Mouse (Mus musculus) forebrain, embryonic 11.5 days (tissue): ENCODE data around the gene Morn1. TPM values are rescaled to one million over a fixed set of nuclear protein-coding genes. Genes with fewer than 3 reads are reported as not detected.

ENCODE experiments used
- ATAC-seq: fragments of 200-750 bp; cut with Nextera tagmentation; replicated peaks from 2 replicates; pipeline ENCODE4 v1.8.0; 2017; ENCODE audit warnings: moderate TSS enrichment; ENCODE audit not compliant: low FRiP score
- DNase-seq: peaks from one replicate; pipeline ENCODE4 v3.0.0-alpha.2; 2017; ENCODE audit warnings: low spot score
- H3K27ac ChIP-seq: fragments of 300-500 bp; sonication (generic); 2 replicates; pipeline ENCODE4 v1.5.1; 2014; ENCODE audit warnings: low read depth, low read length
- H3K27me3 ChIP-seq: fragments of 300-500 bp; sonication (generic); 2 replicates; pipeline ENCODE4 v1.6.1; 2014; ENCODE audit warnings: mild to moderate bottlenecking, low read length, mixed read lengths; ENCODE audit not compliant: control insufficient read depth, insufficient read depth
- H3K36me3 ChIP-seq: fragments of 300-500 bp; sonication (generic); 2 replicates; pipeline ENCODE4 v1.6.1; 2014; ENCODE audit warnings: mild to moderate bottlenecking, low read length, moderate library complexity, mixed read lengths; ENCODE audit not compliant: control insufficient read depth, insufficient read depth
- H3K4me1 ChIP-seq: fragments of 300-500 bp; sonication (generic); replicated peaks from 2 replicates; pipeline ENCODE4 v1.6.1; 2014; ENCODE audit warnings: low read length, mixed read lengths; ENCODE audit not compliant: control insufficient read depth, insufficient read depth
- H3K4me2 ChIP-seq: fragments of 300-500 bp; sonication (generic); 2 replicates; pipeline ENCODE4 v1.6.1; 2014; ENCODE audit warnings: low read depth, mild to moderate bottlenecking, low read length, moderate library complexity, mixed read lengths; ENCODE audit not compliant: severe bottlenecking
- H3K4me3 ChIP-seq: fragments of 300-500 bp; sonication (generic); 2 replicates; pipeline ENCODE4 v1.5.1; 2014; ENCODE audit warnings: low read depth, low read length
- H3K9ac ChIP-seq: fragments of 300-500 bp; sonication (generic); 2 replicates; pipeline ENCODE4 v1.6.1; 2014; ENCODE audit warnings: low read length
- H3K9me3 ChIP-seq: fragments of 300-500 bp; sonication (generic); 2 replicates; pipeline ENCODE4 v1.6.1; 2016; ENCODE audit warnings: low read length, mixed read lengths; ENCODE audit not compliant: control insufficient read depth
- WGBS: fragments of 180-500 bp; shearing (Covaris S2); extraction: QIAGEN DNeasy Blood & Tissue Kit; methylation state at CpG from one replicate; pipeline ENCODE4 v1.1.7; 2014; 5-methylcytosine and 5-hydroxymethylcytosine counted together
- polyA plus RNA-seq: library from polyadenylated mRNA; unstranded; fragments of >200 nt; fragmentation: Nextera tagmentation; extraction: Ambion mirVana; gene quantifications from 2 replicates; pipeline ENCODE4 v1.2.1, GENCODE M21; 2014

Morn1 gene
- polyA plus RNA-seq, 1 experiment from 2014 or later, result 4.8 TPM

DNA sequence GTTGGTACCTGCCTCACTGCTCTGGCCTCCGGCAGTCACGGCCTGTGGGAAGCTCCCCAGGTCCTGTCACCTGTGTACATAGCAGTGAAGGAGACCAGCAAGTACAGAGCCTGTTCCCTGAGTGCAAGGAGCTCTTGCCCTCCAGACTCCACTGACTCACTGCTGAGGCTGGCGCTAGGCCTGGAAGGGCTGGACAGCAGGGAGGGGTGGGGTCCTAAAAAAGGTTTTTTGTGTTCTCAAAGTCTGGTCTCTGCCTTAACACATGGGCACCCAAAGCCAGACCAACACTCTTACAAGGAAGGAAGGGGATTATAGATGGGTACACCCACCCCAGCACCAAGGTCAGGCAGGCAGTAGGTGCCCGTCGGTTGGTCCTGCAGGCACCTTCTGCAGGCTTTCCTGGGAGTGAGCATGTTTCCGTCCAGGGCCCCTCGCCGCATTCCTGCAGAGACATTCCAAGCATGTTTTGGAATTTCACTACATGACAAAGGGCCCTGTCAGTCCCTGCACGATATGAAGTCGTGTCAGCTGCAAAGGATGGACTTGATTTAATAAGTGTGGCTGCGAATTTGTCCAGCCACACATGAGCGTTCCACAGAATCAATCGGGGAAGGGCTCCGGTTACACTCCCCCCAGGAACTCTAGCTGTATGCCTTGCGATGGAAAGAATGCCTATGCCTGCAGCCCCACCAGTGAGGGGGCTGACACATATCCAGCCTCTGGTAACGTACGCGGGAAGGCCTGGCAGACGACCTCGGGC, 47.5 kb downstream of the Morn1 start:
- Histone ChIP-seq H3K4me3 (no peak overlapping the region), H3K9me3 (no peaks in the 10 kb centered on the region), H3K9ac (no peak overlapping the region), H3K4me2 (no peak overlapping the region), H3K36me3 (no peaks in the 10 kb centered on the region), H3K27me3 (no peaks in the 10 kb centered on the region), H3K4me1 (peaks cover 12% of the 10 kb centered on the region; the same call in 1 of the 2 replicates), H3K27ac (peak overlapping the region; percentile 18; the same call in 1 of the 2 replicates)
- WGBS, result 54% methylated on average over 20 of the region's 20 CpGs
- ATAC-seq (no peak), DNase-seq (peak; percentile 61)

DNA sequence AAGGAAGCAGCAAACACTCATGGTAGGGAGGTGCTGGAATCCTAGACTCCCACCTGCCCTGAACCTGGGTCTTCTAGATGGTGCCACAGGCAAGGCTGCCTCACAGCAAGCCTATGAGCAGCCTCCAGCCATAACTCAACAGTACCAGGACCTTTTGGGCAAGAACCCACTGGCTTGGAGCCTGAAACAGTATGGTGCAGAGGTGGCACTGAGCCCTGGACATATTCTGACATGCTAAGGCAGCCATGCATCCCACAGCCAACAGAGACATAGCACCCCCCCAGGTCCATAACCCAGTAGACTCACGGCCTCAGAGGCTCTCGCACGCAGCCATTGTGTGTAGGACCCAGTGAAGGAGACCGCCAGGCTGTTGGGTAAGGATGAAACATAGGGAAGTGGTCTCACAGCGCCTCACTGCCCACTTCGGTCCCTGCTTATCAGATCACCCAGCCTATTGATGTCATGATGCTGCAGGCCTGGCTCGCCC, 48.4 kb downstream of the Morn1 start:
- no peak overlapping the region for H3K4me2 ChIP-seq
- peaks cover 12% of the 10 kb centered on the region; the same call in 1 of the 2 replicates for H3K4me1 ChIP-seq
- H3K27me3 ChIP-seq, result no peaks in the 10 kb centered on the region
- no peaks in the 10 kb centered on the region for H3K36me3 ChIP-seq
- H3K4me3 ChIP-seq, result no peak overlapping the region
- H3K9me3 ChIP-seq, result no peaks in the 10 kb centered on the region
- DNase-seq, result no peak
- WGBS, result 86% methylated on average over 7 of the region's 7 CpGs
- ATAC-seq, result no peak
- H3K9ac ChIP-seq, result no peak overlapping the region
- no peak overlapping the region for H3K27ac ChIP-seq

DNA sequence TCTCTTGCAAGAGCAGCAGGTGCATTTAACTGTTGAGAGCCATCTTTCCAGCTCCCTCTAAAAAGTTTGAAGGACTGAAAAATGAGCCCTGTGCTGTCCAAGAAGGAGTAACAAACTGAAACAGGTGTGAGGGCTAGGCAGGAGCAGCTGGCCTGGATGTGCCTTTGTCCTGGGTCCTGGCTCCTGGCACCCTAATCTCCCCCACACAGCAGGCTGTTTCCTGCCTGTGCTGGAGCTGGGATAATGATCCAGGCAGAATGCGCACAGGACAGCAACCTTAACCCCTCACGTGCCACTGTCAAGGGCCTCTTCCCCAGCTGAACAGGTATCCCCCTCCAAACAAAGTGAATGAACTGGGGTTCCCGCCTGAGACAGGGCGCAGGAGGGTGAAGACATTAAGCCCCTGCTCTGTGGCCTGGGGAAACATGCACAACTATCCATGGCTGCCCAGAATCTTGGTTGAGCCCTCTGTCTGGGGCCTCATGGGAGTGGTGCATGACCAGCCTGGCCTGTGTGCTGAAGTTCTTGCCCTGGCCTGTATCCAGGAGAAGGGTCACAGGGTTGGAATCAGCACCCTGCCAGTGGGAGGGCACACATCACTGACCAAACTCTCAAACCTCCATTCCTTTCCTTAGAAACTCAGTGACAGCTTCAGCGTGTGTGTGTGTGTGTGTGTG, 49.7 kb downstream of the Morn1 start:
- H3K9me3 ChIP-seq, result no peaks in the 10 kb centered on the region
- H3K9ac ChIP-seq, result no peak overlapping the region
- DNase-seq (peak; percentile 45), ATAC-seq (no peak; the same call in 1 of the 2 replicates)
- no peaks in the 10 kb centered on the region for H3K36me3 ChIP-seq
- H3K27me3 ChIP-seq, result no peaks in the 10 kb centered on the region
- H3K4me1 ChIP-seq, result peaks cover 12% of the 10 kb centered on the region; the same call in 1 of the 2 replicates
- H3K4me2 ChIP-seq, result no peak overlapping the region
- H3K27ac ChIP-seq, result no peak overlapping the region
- WGBS, result 56% methylated on average over 5 of the region's 5 CpGs
- no peak overlapping the region for H3K4me3 ChIP-seq

DNA sequence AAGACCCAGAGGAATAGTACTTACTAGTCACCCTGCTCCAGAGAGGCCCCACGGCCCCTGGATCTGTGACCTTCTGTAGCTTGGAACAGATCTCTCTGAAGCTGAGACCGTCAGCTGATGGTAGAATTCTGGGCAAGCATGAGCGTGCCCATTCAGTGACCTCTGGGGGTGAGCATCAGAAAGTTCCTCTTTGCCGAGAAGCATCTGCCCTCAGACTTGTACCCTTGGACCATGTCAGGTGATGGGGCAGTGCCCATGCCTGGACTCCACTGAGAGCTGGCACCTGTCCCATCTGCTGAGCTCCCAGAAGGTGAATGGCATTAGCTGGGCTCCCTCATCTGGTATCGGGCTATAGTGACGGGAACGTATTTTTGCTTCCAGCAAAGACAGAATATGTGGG, 51.5 kb downstream of the Morn1 start:
- H3K9me3 ChIP-seq, result no peaks in the 10 kb centered on the region
- ATAC-seq (no peak), DNase-seq (no peak)
- H3K9ac ChIP-seq, result no peak overlapping the region
- no peaks in the 10 kb centered on the region for H3K36me3 ChIP-seq
- WGBS, result 90% methylated on average over 7 of the region's 7 CpGs
- H3K4me1 ChIP-seq, result peaks cover 12% of the 10 kb centered on the region; the same call in 1 of the 2 replicates
- H3K4me2 ChIP-seq, result no peak overlapping the region
- H3K4me3 ChIP-seq, result no peak overlapping the region
- no peaks in the 10 kb centered on the region for H3K27me3 ChIP-seq
- H3K27ac ChIP-seq, result no peak overlapping the region

DNA sequence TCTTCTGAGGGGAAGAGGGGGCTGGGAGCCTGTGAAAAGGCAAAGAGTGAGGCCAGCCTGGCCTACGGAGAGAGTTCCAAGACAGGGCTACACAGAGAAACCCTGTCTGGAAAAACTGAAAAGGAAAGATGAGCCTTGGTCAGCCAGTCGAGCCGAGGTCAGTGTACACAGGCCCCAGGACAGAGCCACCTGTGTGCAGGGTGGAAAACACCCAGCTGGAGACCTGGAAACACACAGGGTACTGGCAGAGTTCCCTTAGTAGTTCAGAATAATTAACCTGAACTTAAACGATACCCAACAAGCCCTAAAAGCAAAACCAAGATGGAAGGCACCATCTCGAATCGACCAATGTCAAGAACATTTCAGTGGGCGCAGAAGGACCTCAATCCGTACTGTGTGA, 52.1 kb downstream of the Morn1 start:
- Histone ChIP-seq H3K4me1 (peaks cover 11% of the 10 kb centered on the region), H3K4me2 (no peak overlapping the region), H3K36me3 (no peaks in the 10 kb centered on the region), H3K27ac (no peak overlapping the region), H3K9me3 (no peaks in the 10 kb centered on the region), H3K9ac (no peak overlapping the region), H3K4me3 (no peak overlapping the region), H3K27me3 (no peaks in the 10 kb centered on the region)
- WGBS, result 81% methylated on average over 8 of the region's 8 CpGs
- DNase-seq, result no peak
- no peak for ATAC-seq

DNA sequence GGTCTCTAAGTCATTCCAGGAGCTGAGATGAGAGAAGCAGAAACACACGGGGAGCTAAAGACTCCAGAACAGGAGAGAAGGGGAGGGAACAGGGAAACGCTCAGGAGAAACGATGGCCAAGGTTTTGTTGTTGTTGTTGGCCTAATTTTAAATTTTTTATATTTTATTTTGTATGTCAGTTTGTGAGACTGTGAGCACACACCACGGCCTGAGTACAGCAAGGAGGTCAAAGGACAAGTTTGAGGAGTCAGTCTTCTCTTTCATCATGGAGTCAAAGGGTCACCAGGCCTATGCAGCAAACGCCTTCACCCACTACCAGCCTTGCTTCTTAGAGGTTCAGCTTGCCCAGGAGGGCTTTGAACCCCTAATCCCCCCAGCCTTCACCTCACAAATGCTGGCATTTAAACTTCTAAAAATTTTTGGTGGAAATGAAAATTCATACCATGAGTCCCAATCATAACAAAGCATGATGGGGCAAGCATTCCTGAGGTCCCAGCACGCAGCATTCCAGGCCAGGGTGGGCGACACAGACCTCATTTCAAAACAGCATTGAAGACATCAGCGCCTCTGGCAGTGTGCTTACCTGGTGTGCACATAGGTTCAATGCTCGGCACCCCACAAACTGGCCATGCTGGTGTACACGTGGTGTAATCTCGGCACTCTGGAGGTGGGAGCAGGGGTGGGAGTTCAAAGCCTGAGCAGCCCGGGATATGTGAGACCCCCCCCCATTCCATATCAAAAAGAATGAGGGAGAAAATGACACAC, 53.1 kb downstream of the Morn1 start:
- DNase-seq (no peak), ATAC-seq (no peak)
- Histone ChIP-seq H3K27me3 (no peaks in the 10 kb centered on the region), H3K9me3 (no peaks in the 10 kb centered on the region), H3K27ac (no peak overlapping the region), H3K9ac (no peak overlapping the region), H3K4me1 (peaks cover 14% of the 10 kb centered on the region), H3K4me2 (no peak overlapping the region), H3K4me3 (no peak overlapping the region), H3K36me3 (no peaks in the 10 kb centered on the region)
- WGBS, result 84% methylated on average over 12 of the region's 12 CpGs

DNA sequence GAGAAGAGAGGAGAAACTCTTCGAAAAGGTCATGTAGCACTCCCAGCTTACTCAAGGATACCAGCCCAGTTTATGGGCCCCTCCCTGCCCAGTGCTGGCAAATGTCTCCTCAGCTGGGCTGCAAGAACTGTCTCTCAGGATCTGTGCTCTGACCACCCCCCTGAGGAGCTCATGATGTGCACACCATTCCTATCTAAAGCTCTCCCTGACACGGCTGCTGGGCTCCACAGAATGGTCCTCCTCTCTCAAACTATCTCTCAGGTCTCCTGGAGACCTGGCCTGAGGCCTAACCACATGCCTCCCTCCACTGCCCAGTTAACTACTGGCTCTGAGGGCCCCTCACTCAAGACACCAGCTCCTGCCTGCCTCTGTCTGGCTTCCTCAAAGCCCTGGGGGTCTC, 53.8 kb downstream of the Morn1 start:
- H3K4me3 ChIP-seq, result no peak overlapping the region
- no peak overlapping the region for H3K9ac ChIP-seq
- ATAC-seq (no peak), DNase-seq (no peak)
- WGBS, result 80% methylated on average over 2 of the region's 2 CpGs
- H3K4me2 ChIP-seq, result no peak overlapping the region
- H3K27me3 ChIP-seq, result no peaks in the 10 kb centered on the region
- H3K36me3 ChIP-seq, result no peaks in the 10 kb centered on the region
- H3K27ac ChIP-seq, result no peak overlapping the region
- H3K9me3 ChIP-seq, result no peaks in the 10 kb centered on the region
- peaks cover 15% of the 10 kb centered on the region for H3K4me1 ChIP-seq

DNA sequence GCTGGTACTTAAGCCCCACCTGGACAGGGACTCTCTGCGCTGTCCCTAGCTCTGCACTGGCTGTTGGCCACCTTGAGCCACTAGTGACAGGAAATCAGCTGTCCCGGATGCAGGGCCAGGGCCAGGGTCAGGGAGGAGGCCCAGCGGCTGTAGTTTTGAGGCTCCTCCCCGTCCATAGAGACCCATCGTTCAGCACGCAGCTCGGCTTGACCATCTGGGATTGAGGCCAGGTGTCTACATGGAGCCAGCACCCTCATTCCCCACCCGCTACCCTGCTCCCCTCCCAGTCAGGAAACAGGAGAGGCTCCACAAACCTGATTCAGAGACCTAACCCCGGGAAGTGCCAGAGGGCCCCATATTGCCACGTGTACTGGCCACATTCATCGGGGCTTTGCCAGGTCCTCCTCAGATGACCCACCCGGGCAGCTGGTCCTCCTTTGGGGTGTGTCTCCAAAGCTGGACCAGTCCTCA, 54.5 kb downstream of the Morn1 start:
- 80% methylated on average over 12 of the region's 12 CpGs for WGBS
- H3K36me3 ChIP-seq, result no peaks in the 10 kb centered on the region
- no peak for ATAC-seq
- peaks cover 13% of the 10 kb centered on the region for H3K4me1 ChIP-seq
- no peaks in the 10 kb centered on the region for H3K27me3 ChIP-seq
- no peak for DNase-seq
- no peak overlapping the region for H3K9ac ChIP-seq
- H3K27ac ChIP-seq, result no peak overlapping the region
- H3K9me3 ChIP-seq, result no peaks in the 10 kb centered on the region
- H3K4me3 ChIP-seq, result no peak overlapping the region
- H3K4me2 ChIP-seq, result no peak overlapping the region
